Mouse (Mus musculus): Measurements from ENCODE around the gene Pate2.
A peak's percentile ranks its signal among the peaks of the same experiment; 100 is the strongest.
"Not testable (repeated sequence)": the region's sequence is repeated elsewhere in the genome, so short reads cannot be mapped to it uniquely, and the experiment has no call there.

Gene Pate2

DNA sequence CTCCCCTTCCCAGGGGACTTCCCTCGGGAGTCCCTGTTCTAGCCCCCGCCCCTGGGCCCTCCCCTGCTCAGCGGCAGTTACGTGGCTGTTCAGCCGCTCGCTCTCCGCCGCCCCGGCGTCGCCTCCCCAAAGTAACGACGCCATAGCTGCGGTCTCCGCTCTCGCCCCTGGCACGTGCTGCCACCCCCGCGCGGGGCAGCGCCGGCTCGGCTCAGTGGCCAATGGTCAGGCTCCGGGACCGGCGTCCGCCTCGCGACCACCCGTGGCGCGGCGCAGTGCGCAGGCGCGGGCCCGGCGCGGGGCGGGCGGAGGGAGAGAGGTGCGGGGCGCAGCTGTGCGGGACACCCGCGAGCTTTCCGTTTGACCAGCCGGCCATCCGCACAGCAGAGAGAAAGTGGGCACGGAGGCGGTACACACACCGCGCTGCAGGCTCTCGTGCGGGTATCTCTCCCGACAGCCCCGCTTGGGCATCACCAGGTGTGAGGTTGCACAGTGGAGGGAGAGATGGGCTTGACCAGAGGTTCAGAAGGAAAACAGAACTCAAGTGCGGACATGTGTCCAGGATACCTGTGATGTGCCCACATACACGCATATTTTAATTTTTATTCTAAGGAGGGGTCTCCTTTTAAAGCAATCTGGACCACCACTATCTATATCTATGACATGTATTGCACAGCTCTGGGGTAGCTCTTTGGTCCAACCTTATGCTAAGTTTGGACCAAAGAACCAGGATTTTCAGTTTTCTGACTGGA is 11.7 kb upstream of the Pate2 start, which contains the start of the genes Ddx25 and Pus3:
Gene Ddx25, minus strand, starts transcription at position 272 of the 752 bp plus-strand sequence.
Gene Pus3, plus strand, starts transcription at position 339 of the 752 bp plus-strand sequence.
- DNase-seq: peak in 1 of 2 experiments; percentile 26

DNA sequence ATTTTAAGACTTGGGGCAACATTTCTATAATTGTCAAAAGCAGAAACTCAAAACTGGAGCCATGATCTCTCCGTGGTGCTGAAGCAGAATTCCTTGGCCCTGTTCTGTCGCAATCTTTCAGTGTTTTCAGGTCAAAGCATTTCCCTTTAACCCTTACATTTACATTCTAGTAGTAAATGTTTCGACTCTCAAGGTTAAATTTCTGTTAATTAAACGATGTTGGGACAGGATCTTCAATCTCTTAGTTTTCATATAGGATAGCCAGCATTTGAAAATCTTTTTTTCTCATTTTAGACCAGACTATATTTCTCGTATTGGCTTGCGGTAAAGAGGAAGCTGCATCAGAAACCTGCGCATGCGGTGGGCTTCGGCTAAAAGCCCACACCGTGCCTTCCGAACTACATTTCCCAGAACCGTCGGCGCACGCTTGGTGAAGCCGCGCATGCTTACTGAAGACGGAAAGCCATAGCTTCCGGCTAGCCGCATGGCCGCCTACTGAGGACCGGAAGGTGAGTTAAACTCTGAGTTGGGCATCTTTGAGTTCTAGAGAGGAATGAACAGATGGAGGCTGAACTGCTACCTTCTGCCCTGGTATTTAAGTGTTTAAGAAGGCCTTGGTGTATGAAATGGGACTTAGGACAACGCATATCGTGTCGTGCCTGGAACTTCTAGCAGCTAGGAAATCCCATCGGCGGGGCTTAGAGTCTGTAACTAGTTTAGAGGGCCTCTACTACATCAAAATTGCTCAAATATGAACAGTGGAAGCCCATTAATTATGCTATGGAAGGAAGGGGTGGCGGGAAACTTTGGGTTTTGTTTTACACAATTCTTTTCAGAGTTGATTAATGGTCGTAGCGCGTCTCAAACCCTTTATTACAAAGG is 10.8 kb upstream of the Pate2 start:
- peak; percentile 83 to 85 for DNase-seq

- DNase-seq: no peak
Measured at GRCm38 (mm10) chr9:35561076-35561475, 9.0 kb upstream of the Pate2 start.

DNA sequence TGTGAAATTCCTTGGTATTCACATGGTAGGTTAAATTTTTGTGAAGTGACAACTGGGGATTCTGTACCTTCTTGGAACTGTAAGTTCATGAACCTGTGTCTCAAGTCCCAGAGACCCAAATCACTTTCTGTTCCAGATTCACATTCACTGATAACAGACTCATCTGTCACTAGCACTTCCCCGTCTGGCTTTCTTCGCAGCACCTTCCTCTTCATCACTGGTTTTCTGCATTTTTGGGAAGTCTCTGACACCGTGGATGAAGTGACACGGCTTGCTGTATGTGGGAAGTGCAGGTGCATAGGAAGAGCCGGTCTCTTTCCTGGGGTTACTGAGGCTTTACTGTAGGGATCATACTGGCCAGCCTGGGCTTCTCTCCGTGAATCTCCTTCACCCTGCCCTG is 8.5 kb upstream of the Pate2 start:
- DNase-seq: no peak

GRCm38 (mm10) chr9:35564536-35565240 is 5.4 kb upstream of the Pate2 start:
- DNase-seq: no peak

DNA sequence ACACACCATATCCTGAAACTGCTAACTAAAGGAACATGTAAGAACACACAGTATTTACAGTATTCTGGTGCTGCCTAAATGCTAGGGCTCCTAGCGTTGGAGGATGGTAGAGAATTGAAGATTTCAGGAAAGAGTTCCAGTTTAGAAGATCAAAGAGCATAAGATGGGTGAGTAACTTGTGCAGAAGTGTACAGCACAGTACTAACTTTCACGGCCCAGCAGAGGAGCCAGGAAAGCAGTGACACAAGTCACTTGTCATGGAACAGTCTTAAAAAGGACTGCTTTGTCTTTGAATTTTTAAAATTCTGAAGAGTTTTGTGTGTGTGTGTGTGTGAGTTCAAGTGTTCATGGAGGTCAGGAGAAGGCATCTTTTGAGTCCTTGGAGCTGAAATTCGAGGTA is 2.1 kb upstream of the Pate2 start:
- no peak for DNase-seq

- no peak for DNase-seq
Measured at GRCm38 (mm10) chr9:35570663-35571062, 579 bp downstream of the Pate2 start.

DNA sequence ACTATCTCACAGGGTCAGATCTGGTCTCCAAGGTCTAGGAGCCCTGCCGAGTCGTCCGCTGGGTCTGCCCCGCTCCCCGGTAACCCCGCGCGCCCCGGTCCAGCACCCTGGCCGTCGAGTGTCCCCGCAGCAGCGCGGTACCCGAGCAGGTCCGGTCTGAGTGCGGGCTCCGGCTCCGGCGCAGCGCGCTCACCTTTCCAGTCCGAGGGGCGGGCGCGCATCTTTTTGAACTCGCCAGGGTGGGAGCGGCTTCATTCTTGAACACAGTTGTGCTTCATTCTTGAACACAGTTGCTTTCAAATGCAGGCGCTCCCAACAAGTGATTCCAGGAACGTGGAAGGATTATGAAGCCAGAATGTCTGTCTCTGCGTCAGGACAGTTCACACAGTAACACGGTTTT is 4.3 kb downstream of the Pate2 start:
- DNase-seq: peak in 1 of 2 experiments; percentile 2

- no peak for DNase-seq
Measured at GRCm38 (mm10) chr9:35587674-35588073, 17.6 kb downstream of the Pate2 start.

- peak; percentile 14 to 69 for DNase-seq
Measured at GRCm38 (mm10) chr9:35592903-35593302, 22.8 kb downstream of the Pate2 start.

DNA sequence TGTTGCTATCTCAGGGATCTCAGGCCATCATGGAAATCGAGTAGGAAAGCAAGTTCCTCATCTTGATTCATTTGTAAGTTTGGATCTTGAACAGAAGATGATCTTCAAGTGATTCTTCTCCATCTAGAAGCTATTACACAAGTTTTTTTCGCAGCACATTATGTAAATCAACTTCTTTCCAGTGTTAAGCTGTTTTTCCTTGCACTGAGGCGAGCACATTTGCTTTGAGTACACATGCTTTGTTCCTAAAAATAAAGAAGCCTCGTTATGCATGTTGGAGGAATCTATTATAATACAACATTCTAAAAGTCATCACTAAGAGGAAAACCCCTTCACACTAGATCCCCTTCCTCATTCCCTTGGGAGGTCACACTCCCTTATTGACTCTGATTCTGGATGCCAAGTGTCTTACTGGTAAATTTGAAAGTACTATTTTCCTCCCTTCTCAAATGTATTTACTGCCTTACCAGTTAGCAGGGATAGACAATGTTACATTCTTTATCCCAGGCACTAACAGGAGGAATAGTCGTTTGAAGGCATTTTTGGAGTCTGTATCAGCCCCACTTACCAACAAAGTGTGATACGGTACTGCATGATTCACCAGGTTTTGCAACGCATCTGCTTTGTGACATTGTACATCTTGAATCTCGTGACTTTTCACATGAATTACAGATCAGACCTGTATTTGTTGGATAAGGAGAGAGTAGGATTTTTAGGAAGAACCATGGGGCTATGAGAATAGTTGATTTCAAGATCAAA is 37.7 kb downstream of the Pate2 start:
- DNase-seq: no peak

- no peak for DNase-seq
Measured at GRCm38 (mm10) chr9:35611841-35612240, 41.8 kb downstream of the Pate2 start, which contains the start of gene Pate4. Pate4 (minus strand) TSS chr9:35611941.

GRCm38 (mm10) chr9:35614005-35614404 is 43.9 kb downstream of the Pate2 start:
- no peak for DNase-seq

DNA sequence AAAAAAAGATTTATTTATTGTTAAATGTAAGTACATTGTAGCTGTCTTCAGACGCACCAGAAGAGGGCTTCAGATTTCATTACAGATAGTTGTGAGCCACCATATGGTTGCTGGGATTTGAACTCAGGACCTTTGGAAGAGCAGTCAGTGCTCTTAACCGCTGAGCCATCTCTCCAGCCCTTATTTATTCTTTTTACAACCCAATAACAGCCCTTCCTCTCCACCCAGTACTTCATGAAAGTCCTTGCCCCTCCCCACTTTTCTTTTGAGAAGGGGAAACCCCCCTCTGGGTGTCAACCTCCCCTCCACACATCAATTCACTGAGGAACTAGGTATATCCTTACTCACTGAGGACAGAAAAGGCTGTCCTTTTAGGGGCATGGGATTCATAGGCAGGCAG is 46.7 kb downstream of the Pate2 start:
- not testable (repeated sequence) for DNase-seq

- peak in 1 of 2 experiments; percentile 11 for DNase-seq
Measured at GRCm38 (mm10) chr9:35632981-35633380, 62.9 kb downstream of the Pate2 start.

DNA sequence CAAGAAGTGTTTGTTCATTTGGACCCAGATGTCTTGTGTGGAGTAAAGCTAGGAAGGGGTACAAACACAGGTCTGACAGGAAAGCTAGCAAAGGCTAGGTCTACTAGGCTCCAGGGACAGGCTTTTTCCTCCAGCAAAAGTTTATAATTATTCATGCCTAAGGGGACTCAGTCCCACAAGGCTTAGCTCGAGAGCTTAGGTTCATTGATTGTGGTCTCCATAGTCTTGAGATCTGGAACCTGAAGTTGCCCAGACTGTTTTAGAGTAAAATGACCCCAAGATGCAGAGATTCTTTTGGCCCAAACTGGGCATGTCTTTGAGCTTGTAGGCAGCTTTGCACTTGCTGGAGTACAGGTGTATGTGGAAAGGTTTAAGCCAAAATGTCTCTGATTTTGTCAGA is 78.0 kb downstream of the Pate2 start, which contains the start of gene Pate3:
Gene Pate3, minus strand, starts transcription at position 101 of the 400 bp plus-strand sequence.
- DNase-seq: no peak

DNA sequence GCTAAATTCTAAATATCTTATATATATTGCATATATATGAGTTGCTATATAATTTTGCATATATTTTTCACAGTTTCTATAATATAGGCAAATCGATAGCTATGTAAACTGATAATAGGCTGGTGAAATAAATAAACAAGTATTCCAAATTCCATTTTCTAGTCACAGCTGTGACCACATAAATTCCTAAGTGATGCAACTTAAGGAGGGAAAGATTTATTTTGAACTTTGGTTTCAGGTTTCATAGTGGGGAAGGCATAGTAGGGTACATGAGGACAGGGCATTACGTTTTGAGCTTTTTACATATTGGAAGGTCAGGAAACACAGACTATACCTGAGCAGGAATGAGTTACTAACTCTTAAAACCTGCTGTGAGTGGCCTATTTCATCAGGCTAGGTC is 103.5 kb downstream of the Pate2 start:
- DNase-seq: no peak

DNA sequence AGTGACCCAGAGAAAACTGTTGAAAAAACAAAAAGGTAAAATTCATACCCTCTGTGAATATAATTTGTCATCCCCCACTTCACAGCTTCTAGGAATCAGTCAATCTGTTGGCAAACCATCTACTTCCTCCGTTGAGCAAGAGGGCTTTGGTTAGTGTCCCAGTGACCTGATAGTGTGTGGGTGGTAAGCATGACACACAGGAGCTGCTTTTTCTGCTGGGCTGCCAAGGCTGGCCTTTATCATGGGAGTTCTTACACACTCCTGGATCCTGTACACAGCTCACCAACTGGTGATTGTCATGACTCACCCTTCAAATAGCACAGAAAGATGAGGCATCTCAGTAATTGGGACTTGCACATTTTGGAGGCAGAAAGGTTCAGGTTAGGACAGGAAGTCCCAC is 116.9 kb downstream of the Pate2 start, which contains the start of gene Pate1:
Gene Pate1, minus strand, starts transcription at position 378 of the 400 bp plus-strand sequence.
- no peak for DNase-seq

- no peak for DNase-seq
Measured at GRCm38 (mm10) chr9:35691924-35692323, 121.8 kb downstream of the Pate2 start.

DNA sequence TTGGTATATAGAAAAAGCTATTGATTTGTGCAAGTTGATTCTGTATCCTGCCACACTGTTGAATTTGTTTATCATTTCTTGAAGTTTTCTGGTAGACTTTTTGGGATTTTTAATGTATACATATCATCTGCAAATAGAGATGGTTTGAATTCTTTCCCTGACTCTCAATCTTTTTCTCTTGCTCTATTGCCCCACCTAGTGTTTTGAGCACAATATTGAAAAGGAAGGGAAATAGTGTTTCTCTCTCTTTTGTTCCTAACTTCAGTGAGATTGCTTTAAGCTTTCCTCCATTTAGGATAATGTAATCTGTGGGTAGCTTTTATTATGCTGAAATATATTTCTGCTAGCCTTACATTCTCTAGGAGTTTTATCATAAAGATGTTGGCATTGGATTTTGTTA is 137.2 kb downstream of the Pate2 start:
- DNase-seq: no peak

Measured in kidney, postnatal 36 days (tissue).